17 mouse cellular contexts compared by ENCODE assay signal in genomic region chr3:147266556-147266955, GRCm38 (mm10).
DNase-seq lines count a peak whose midpoint lies in the region; ATAC-seq and TF ChIP-seq lines count a peak whose summit lies in the region.
"Had no signal": no experiment of that assay in that cellular context is flagged by ENCODE, and none has a peak within 500 bp of the region (broad histone marks: within the 10 kb centered on the region; RNA-seq: fewer than 3 reads in every experiment).

No protein-coding gene starts in this region.

- H3K4me1 ChIP-seq in kidney, embryonic 14.5 days (ENCODE audit: control insufficient read depth, insufficient read depth, low read length) = no peaks in the 10 kb centered on the region
- no peaks in the 10 kb centered on the region; the same call in 1 of the 2 replicates for H3K4me1 ChIP-seq in heart, adult 2 months (ENCODE audit: control insufficient read depth, insufficient read depth, low read length)
- H3K4me1 ChIP-seq: hindbrain, embryonic 15.5 days; limb, embryonic 12.5 days; liver, embryonic 15.5 days had no signal

- H3K4me3 ChIP-seq in kidney, embryonic 14.5 days (ENCODE audit: low read length) = no peak overlapping the region
- no peak overlapping the region for H3K4me3 ChIP-seq in heart, adult 2 months
- H3K4me3 ChIP-seq: hindbrain, embryonic 15.5 days; left cerebral cortex, adult 2 months; limb, embryonic 12.5 days; liver, embryonic 15.5 days had no signal

- no peak for DNase-seq in kidney, adult 18-20 months
- DNase-seq in NIH3T3 (ENCODE audit: low read depth) = peak; percentile 58
- DNase-seq in heart, adult 2 months = peak in 1 of 2 experiments; percentile 27
- peak; percentile 38 to 52 for DNase-seq in heart, postnatal 10 days
- DNase-seq in layer of hippocampus, adult 9-10 months (ENCODE audit: low spot score) = no peak
- no peak for DNase-seq in cerebellum, adult 18-20 months
- DNase-seq: adrenal gland, adult 8-10 months; cerebellum, adult 8-10 months; right cerebral cortex, postnatal 4 days; thymus, adult 18-20 months had no signal

- no peak for TF ChIP-seq CTCF in heart, adult 2 months (IDR thresholded peaks at IDR 0.05)

- H3K27ac ChIP-seq in kidney, embryonic 14.5 days (ENCODE audit: low read depth, low read length) = peak overlapping the region; percentile 69; the same call in 1 of the 2 replicates
- peak overlapping the region; percentile 63 for H3K27ac ChIP-seq in heart, adult 2 months
- H3K27ac ChIP-seq: hindbrain, embryonic 15.5 days; left cerebral cortex, adult 2 months; limb, embryonic 12.5 days; liver, embryonic 15.5 days had no signal

- H3K9ac ChIP-seq in kidney, embryonic 14.5 days (ENCODE audit: low read depth, low read length) = no peak overlapping the region
- no peak overlapping the region for H3K9ac ChIP-seq in heart, adult 2 months (ENCODE audit: low read depth, low read length)
- H3K9ac ChIP-seq: hindbrain, embryonic 15.5 days; limb, embryonic 12.5 days; liver, embryonic 15.5 days had no signal

- ATAC-seq in kidney, embryonic 14.5 days (ENCODE audit: low FRiP score, low TSS enrichment) = no peak
- ATAC-seq: intestine, postnatal 0 days had no signal

- TF ChIP-seq POLR2A in heart, adult 2 months (IDR thresholded peaks at IDR 0.05; ENCODE audit: insufficient read depth, low read depth, low read length) = no peak

- H3K36me3 ChIP-seq in kidney, embryonic 14.5 days (ENCODE audit: control insufficient read depth, insufficient read depth, low read length) = no peaks in the 10 kb centered on the region
- H3K36me3 ChIP-seq in heart, adult 2 months (ENCODE audit: control insufficient read depth, insufficient read depth, low read length) = no peaks in the 10 kb centered on the region
- H3K36me3 ChIP-seq: G1E; hindbrain, embryonic 15.5 days; limb, embryonic 12.5 days; liver, embryonic 15.5 days had no signal

- WGBS in kidney, embryonic 14.5 days = 50% methylated on average over 5 of the region's 5 CpGs
- WGBS in heart, adult 2 months = 33% methylated on average over 5 of the region's 5 CpGs

- intact Hi-C loops in heart, adult 2 months (cut with DNase I) = no loop called here
- intact Hi-C loops in heart, postnatal 10 days (cut with DNase I) = no loop called here

- TF ChIP-seq EP300 in heart, adult 2 months (IDR thresholded peaks at IDR 0.05; ENCODE audit: insufficient read depth, low read depth, low read length) = no peak

- H3K27me3 ChIP-seq in kidney, embryonic 14.5 days (ENCODE audit: control insufficient read depth, insufficient read depth, low read length) = no peaks in the 10 kb centered on the region
- no peaks in the 10 kb centered on the region for H3K27me3 ChIP-seq in heart, adult 2 months (ENCODE audit: control insufficient read depth, insufficient read depth, low read length)
- H3K27me3 ChIP-seq: hindbrain, embryonic 15.5 days; limb, embryonic 12.5 days; liver, embryonic 15.5 days had no signal

- H3K79me2 ChIP-seq in heart, adult 2 months (replicated peaks; ENCODE audit: control insufficient read depth, insufficient read depth, low read length) = no peaks in the 10 kb centered on the region

- H3K9me3 ChIP-seq in kidney, embryonic 14.5 days (ENCODE audit: control insufficient read depth, low read length) = no peaks in the 10 kb centered on the region
- H3K9me3 ChIP-seq: hindbrain, embryonic 15.5 days; limb, embryonic 12.5 days; liver, embryonic 15.5 days had no signal

- no peak overlapping the region for H3K4me2 ChIP-seq in kidney, embryonic 14.5 days (replicated peaks; ENCODE audit: low read depth, low read length)
- H3K4me2 ChIP-seq: hindbrain, embryonic 15.5 days; limb, embryonic 12.5 days; liver, embryonic 15.5 days had no signal

Comparison
In these comparisons a context has a peak if more than half of its experiments do, and no peak if none do; other contexts are left out.
1. DNase-seq: peak in NIH3T3 (single experiment) and heart, postnatal 10 days (2 of 2); none in kidney, adult 18-20 months (single experiment), layer of hippocampus, adult 9-10 months (single experiment) and cerebellum, adult 18-20 months (0 of 2).